In the genomic region with DNA sequence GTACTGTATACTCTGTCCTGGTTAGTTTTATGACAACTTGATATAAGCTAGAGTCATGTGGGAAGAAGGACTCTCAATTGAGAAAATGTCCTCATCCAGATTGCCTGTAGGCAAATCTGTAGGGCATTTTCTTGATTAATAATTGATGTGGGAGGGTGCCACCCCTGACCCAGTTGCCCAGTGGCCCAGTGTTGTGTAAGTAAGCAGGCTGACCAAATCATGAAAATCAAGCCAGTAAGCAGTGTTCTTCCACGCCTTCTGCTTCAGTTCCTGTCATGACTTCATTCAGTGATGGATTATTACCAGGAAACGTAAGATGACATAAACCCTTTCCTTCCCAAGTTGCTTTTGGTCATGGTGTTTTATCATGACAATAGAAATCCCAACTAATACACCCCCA, we compare ENCODE assay signal across 32 mouse cellular contexts. TPM values are rescaled to one million over a fixed set of nuclear protein-coding genes. Genes with fewer than 3 reads are reported as not detected.
DNase-seq lines count a peak whose midpoint lies in the region; ATAC-seq and TF ChIP-seq lines count a peak whose summit lies in the region.
"Had no signal": no experiment of that assay in that cellular context is flagged by ENCODE, and none has a peak within 500 bp of the region (broad histone marks: within the 10 kb centered on the region; RNA-seq: fewer than 3 reads in every experiment).

No protein-coding gene starts in this region.

- H3K27ac ChIP-seq in kidney, embryonic 15.5 days, result no peak overlapping the region
- no peak overlapping the region for H3K27ac ChIP-seq in kidney, embryonic 14.5 days (ENCODE audit: low read depth, low read length)
- no peak overlapping the region for H3K27ac ChIP-seq in stomach, postnatal 0 days (replicated peaks)
- no peak overlapping the region for H3K27ac ChIP-seq in forebrain, embryonic 12.5 days
- H3K27ac ChIP-seq: embryonic facial prominence, embryonic 10.5 days; embryonic facial prominence, embryonic 13.5 days; forebrain, embryonic 10.5 days; gastrocnemius, adult 2 months; hindbrain, embryonic 10.5 days; hindbrain, embryonic 13.5 days had no signal

- no peaks in the 10 kb centered on the region for H3K9me3 ChIP-seq in kidney, embryonic 15.5 days (replicated peaks)
- no peaks in the 10 kb centered on the region for H3K9me3 ChIP-seq in kidney, embryonic 14.5 days (ENCODE audit: control insufficient read depth, low read length)
- H3K9me3 ChIP-seq in stomach, postnatal 0 days (ENCODE audit: control insufficient read depth, low read length), result no peaks in the 10 kb centered on the region
- H3K9me3 ChIP-seq in forebrain, embryonic 12.5 days, result no peaks in the 10 kb centered on the region
- H3K9me3 ChIP-seq: embryonic facial prominence, embryonic 10.5 days; embryonic facial prominence, embryonic 13.5 days; forebrain, embryonic 10.5 days; G1E; hindbrain, embryonic 10.5 days; hindbrain, embryonic 13.5 days had no signal

- H3K4me3 ChIP-seq in kidney, embryonic 15.5 days (replicated peaks), result no peak overlapping the region
- no peak overlapping the region for H3K4me3 ChIP-seq in kidney, embryonic 14.5 days (ENCODE audit: low read length)
- H3K4me3 ChIP-seq in stomach, postnatal 0 days (ENCODE audit: low read depth, low read length), result no peak overlapping the region
- no peak overlapping the region for H3K4me3 ChIP-seq in forebrain, embryonic 12.5 days (replicated peaks)
- H3K4me3 ChIP-seq: embryonic facial prominence, embryonic 10.5 days; embryonic facial prominence, embryonic 13.5 days; erythroblast, embryonic 14.5 days; forebrain, embryonic 10.5 days; gastrocnemius, adult 2 months; hindbrain, embryonic 10.5 days; hindbrain, embryonic 13.5 days had no signal

- WGBS in kidney, embryonic 15.5 days, result 59% methylated on average over 2 of the region's 2 CpGs
- 73% methylated on average over 2 of the region's 2 CpGs for WGBS in kidney, embryonic 14.5 days
- 36% methylated on average over 2 of the region's 2 CpGs for WGBS in stomach, postnatal 0 days
- WGBS in forebrain, embryonic 12.5 days, result 83% methylated on average over 2 of the region's 2 CpGs

- no peaks in the 10 kb centered on the region; the same call in 1 of the 2 replicates for H3K36me3 ChIP-seq in kidney, embryonic 15.5 days
- no peaks in the 10 kb centered on the region for H3K36me3 ChIP-seq in kidney, embryonic 14.5 days (ENCODE audit: control insufficient read depth, insufficient read depth, low read length)
- H3K36me3 ChIP-seq in stomach, postnatal 0 days (ENCODE audit: control insufficient read depth, insufficient read depth, low read length), result no peaks in the 10 kb centered on the region; the same call in 1 of the 2 replicates
- no peaks in the 10 kb centered on the region for H3K36me3 ChIP-seq in forebrain, embryonic 12.5 days (replicated peaks)
- H3K36me3 ChIP-seq: embryonic facial prominence, embryonic 10.5 days; forebrain, embryonic 10.5 days; G1E; hindbrain, embryonic 10.5 days; hindbrain, embryonic 13.5 days had no signal

- no peak for TF ChIP-seq EP300 in stomach, postnatal 0 days (optimal IDR thresholded peaks at IDR 0.05)

- peaks cover 18% of the 10 kb centered on the region for H3K4me1 ChIP-seq in kidney, embryonic 15.5 days
- 0 out of 2 replicates have a peak, but pooled peaks cover 6% of the 10 kb centered on the region for H3K4me1 ChIP-seq in kidney, embryonic 14.5 days (ENCODE audit: control insufficient read depth, insufficient read depth, low read length)
- 0 out of 2 replicates have a peak, but pooled peaks cover 2% of the 10 kb centered on the region for H3K4me1 ChIP-seq in stomach, postnatal 0 days (replicated peaks; ENCODE audit: control insufficient read depth, insufficient read depth)
- H3K4me1 ChIP-seq in forebrain, embryonic 12.5 days, result peaks cover 18% of the 10 kb centered on the region

- no peak overlapping the region for H3K4me2 ChIP-seq in kidney, embryonic 15.5 days
- no peak overlapping the region for H3K4me2 ChIP-seq in kidney, embryonic 14.5 days (replicated peaks; ENCODE audit: low read depth, low read length)
- no peak overlapping the region for H3K4me2 ChIP-seq in stomach, postnatal 0 days (replicated peaks; ENCODE audit: low read depth)
- no peak overlapping the region for H3K4me2 ChIP-seq in forebrain, embryonic 12.5 days
- H3K4me2 ChIP-seq: embryonic facial prominence, embryonic 13.5 days; heart, embryonic 11.5 days; hindbrain, embryonic 13.5 days had no signal

- H3K27me3 ChIP-seq in kidney, embryonic 15.5 days, result no peaks in the 10 kb centered on the region
- H3K27me3 ChIP-seq in kidney, embryonic 14.5 days (ENCODE audit: control insufficient read depth, insufficient read depth, low read length), result no peaks in the 10 kb centered on the region
- no peaks in the 10 kb centered on the region for H3K27me3 ChIP-seq in stomach, postnatal 0 days (ENCODE audit: control insufficient read depth, insufficient read depth, low read length)
- no peaks in the 10 kb centered on the region for H3K27me3 ChIP-seq in forebrain, embryonic 12.5 days
- H3K27me3 ChIP-seq: CH12.LX; embryonic facial prominence, embryonic 13.5 days; hindbrain, embryonic 13.5 days had no signal

- DNase-seq in kidney, adult 11 months, result peak; percentile 22
- DNase-seq in kidney, postnatal 14 days, result peak; percentile 31
- peak; percentile 9 for DNase-seq in 3T3-L1 (ENCODE audit: low read depth, low spot score)
- DNase-seq in stomach, postnatal 0 days (ENCODE audit: low spot score), result no peak
- DNase-seq: adrenal gland, adult 8-10 months; adrenal gland, postnatal 25 days; B cell, adult 2 months; cerebellum, adult 11-12 months; cerebellum, adult 8-10 months; cerebellum, postnatal 10 days; cerebellum, postnatal 36 days; embryo, embryonic 11 days; forebrain, postnatal 0 days; gastrocnemius, adult 2 months; gastrocnemius, postnatal 14 days; heart, adult 11 months had no signal

- ATAC-seq in kidney, embryonic 15.5 days (replicated peaks; ENCODE audit: low FRiP score), result no peak
- no peak for ATAC-seq in kidney, embryonic 14.5 days (ENCODE audit: low FRiP score, low TSS enrichment)
- ATAC-seq in stomach, postnatal 0 days (ENCODE audit: low FRiP score, low TSS enrichment), result peak; percentile 63
- no peak for ATAC-seq in forebrain, embryonic 12.5 days (ENCODE audit: low FRiP score)
- ATAC-seq: forebrain, embryonic 14.5 days; forebrain, postnatal 0 days; hindbrain, embryonic 16.5 days had no signal

- TF ChIP-seq CTCF in stomach, postnatal 0 days (IDR thresholded peaks at IDR 0.05; ENCODE audit: low read depth), result no peak

- H3K9ac ChIP-seq in kidney, embryonic 15.5 days, result no peak overlapping the region
- H3K9ac ChIP-seq in kidney, embryonic 14.5 days (ENCODE audit: low read depth, low read length), result no peak overlapping the region
- no peak overlapping the region for H3K9ac ChIP-seq in stomach, postnatal 0 days (ENCODE audit: low read length)
- no peak overlapping the region for H3K9ac ChIP-seq in forebrain, embryonic 12.5 days
- H3K9ac ChIP-seq: embryonic facial prominence, embryonic 13.5 days; forebrain, postnatal 0 days; hindbrain, embryonic 13.5 days had no signal

RNA-seq across cellular contexts. Expression of a gene that starts 2.7 kb away (rescaled TPM):
- 8.4 and 9.3 TPM in 2 replicates for polyA plus RNA-seq in kidney, embryonic 15.5 days (2015; fragmentation: Nextera tagmentation; extraction: Ambion mirVana)
- 6.9 and 7.3 TPM in 2 replicates for polyA plus RNA-seq in kidney, embryonic 14.5 days (2014; fragmentation: Nextera tagmentation; extraction: Ambion mirVana)
- polyA plus RNA-seq in stomach, postnatal 0 days (2015; fragmentation: Nextera tagmentation; extraction: Ambion mirVana), result 3.5 and 3.8 TPM in 2 replicates
- polyA plus RNA-seq in forebrain, embryonic 12.5 days (2016; fragmentation: Nextera tagmentation; extraction: Ambion mirVana), result 6.5 and 6.8 TPM in 2 replicates
- polyA plus RNA-seq: erythroblast, embryonic 14.5 days had no signal

RNA-seq across cellular contexts. Expression of a gene that starts 33.2 kb away (rescaled TPM):
- 20.9 and 21.7 TPM in 2 replicates for polyA plus RNA-seq in kidney, embryonic 15.5 days (2015; fragmentation: Nextera tagmentation; extraction: Ambion mirVana)
- polyA plus RNA-seq in kidney, embryonic 14.5 days (2014; fragmentation: Nextera tagmentation; extraction: Ambion mirVana), result 15.3 and 15.9 TPM in 2 replicates
- polyA plus RNA-seq in stomach, postnatal 0 days (2015; fragmentation: Nextera tagmentation; extraction: Ambion mirVana), result 18.3 and 18.6 TPM in 2 replicates
- polyA plus RNA-seq in forebrain, embryonic 12.5 days (2016; fragmentation: Nextera tagmentation; extraction: Ambion mirVana), result 19.3 and 19.7 TPM in 2 replicates
- polyA plus RNA-seq: G1E had no signal

RNA-seq across cellular contexts. Expression of a gene that starts 50.6 kb away (rescaled TPM):
- 0.55 and 0.66 TPM in 2 replicates for polyA plus RNA-seq in kidney, embryonic 15.5 days (2015; fragmentation: Nextera tagmentation; extraction: Ambion mirVana)
- 0.63 and 0.72 TPM in 2 replicates for polyA plus RNA-seq in kidney, embryonic 14.5 days (2014; fragmentation: Nextera tagmentation; extraction: Ambion mirVana)
- polyA plus RNA-seq in stomach, postnatal 0 days (2015; fragmentation: Nextera tagmentation; extraction: Ambion mirVana), result 56.5 and 57.9 TPM in 2 replicates
- 0.22 and 0.32 TPM in 2 replicates for polyA plus RNA-seq in forebrain, embryonic 12.5 days (2016; fragmentation: Nextera tagmentation; extraction: Ambion mirVana)
- polyA plus RNA-seq: cortical plate, adult 2 months; frontal cortex, adult 2 months; G1E; heart, embryonic 11.5 days had no signal

Comparison
In these comparisons a context has a peak if more than half of its experiments do, and no peak if none do; other contexts are left out.
1. RNA of a gene that starts 50.6 kb away (polyA plus RNA-seq): 56.5 to 57.9 TPM in stomach, postnatal 0 days; 0.63 to 0.72 TPM in kidney, embryonic 14.5 days, 0.55 to 0.66 TPM in kidney, embryonic 15.5 days and 0.22 to 0.32 TPM in forebrain, embryonic 12.5 days; every median in the first group is over 10 times any median in the second.